23 mouse cellular contexts compared by ENCODE assay signal in genomic region chr2:32299469-32299868, GRCm38 (mm10). TPM values are rescaled to one million over a fixed set of nuclear protein-coding genes. Genes with fewer than 3 reads are reported as not detected.
DNase-seq lines count a peak whose midpoint lies in the region; ATAC-seq lines count a peak whose summit lies in the region.
"Had no signal": no experiment of that assay in that cellular context is flagged by ENCODE, and none has a peak within 500 bp of the region (broad histone marks: within the 10 kb centered on the region; RNA-seq: fewer than 3 reads in every experiment).

No protein-coding gene starts in this region.

- no peaks in the 10 kb centered on the region for H3K9me3 ChIP-seq in hindbrain, embryonic 13.5 days
- H3K9me3 ChIP-seq in hindbrain, embryonic 14.5 days (ENCODE audit: control insufficient read depth, low read length): no peaks in the 10 kb centered on the region
- H3K9me3 ChIP-seq in limb, embryonic 11.5 days (ENCODE audit: control insufficient read depth, low read length): no peaks in the 10 kb centered on the region
- H3K9me3 ChIP-seq in limb, embryonic 10.5 days (replicated peaks): no peaks in the 10 kb centered on the region
- H3K9me3 ChIP-seq in forebrain, embryonic 16.5 days (ENCODE audit: control insufficient read depth, low read length): no peaks in the 10 kb centered on the region
- H3K9me3 ChIP-seq: forebrain, embryonic 10.5 days; forebrain, embryonic 13.5 days; heart, embryonic 12.5 days; heart, embryonic 15.5 days; hindbrain, embryonic 10.5 days; hindbrain, embryonic 15.5 days had no signal

- no peak for ATAC-seq in hindbrain, embryonic 13.5 days (ENCODE audit: low FRiP score)
- ATAC-seq in hindbrain, embryonic 14.5 days (ENCODE audit: low FRiP score): no peak
- no peak for ATAC-seq in limb, embryonic 11.5 days (ENCODE audit: insufficient number of reproducible peaks, low FRiP score, low TSS enrichment, low read depth)
- ATAC-seq in forebrain, embryonic 16.5 days: no peak
- ATAC-seq: activated CD4-positive, CD25-positive, alpha-beta regulatory T cell, adult 4 months; forebrain, embryonic 13.5 days; forebrain, postnatal 0 days had no signal

- no peak overlapping the region for H3K4me2 ChIP-seq in hindbrain, embryonic 13.5 days
- no peak overlapping the region for H3K4me2 ChIP-seq in hindbrain, embryonic 14.5 days (replicated peaks)
- no peak overlapping the region for H3K4me2 ChIP-seq in limb, embryonic 11.5 days (ENCODE audit: low read depth, severe bottlenecking)
- H3K4me2 ChIP-seq in forebrain, embryonic 16.5 days (ENCODE audit: low read length): no peak overlapping the region
- H3K4me2 ChIP-seq: forebrain, embryonic 13.5 days; heart, embryonic 12.5 days; heart, embryonic 15.5 days; hindbrain, embryonic 15.5 days had no signal

- 0 out of 2 replicates have a peak overlapping the region, but pooled peaks have one; percentile 2 for H3K9ac ChIP-seq in hindbrain, embryonic 13.5 days
- H3K9ac ChIP-seq in hindbrain, embryonic 14.5 days: no peak overlapping the region
- no peak overlapping the region for H3K9ac ChIP-seq in limb, embryonic 11.5 days (ENCODE audit: low read length)
- no peak overlapping the region for H3K9ac ChIP-seq in forebrain, embryonic 16.5 days (replicated peaks; ENCODE audit: low read depth, low read length)
- H3K9ac ChIP-seq: forebrain, embryonic 13.5 days; forebrain, postnatal 0 days; heart, embryonic 12.5 days; heart, embryonic 15.5 days; hindbrain, embryonic 15.5 days had no signal

- H3K36me3 ChIP-seq in hindbrain, embryonic 13.5 days: peaks cover 93% of the 10 kb centered on the region
- peaks cover 97% of the 10 kb centered on the region for H3K36me3 ChIP-seq in hindbrain, embryonic 14.5 days (replicated peaks; ENCODE audit: control insufficient read depth, insufficient read depth)
- H3K36me3 ChIP-seq in limb, embryonic 11.5 days (ENCODE audit: control insufficient read depth, insufficient read depth, low read length): peaks cover 19% of the 10 kb centered on the region
- peaks cover 95% of the 10 kb centered on the region for H3K36me3 ChIP-seq in limb, embryonic 10.5 days
- peaks cover 23% of the 10 kb centered on the region for H3K36me3 ChIP-seq in forebrain, embryonic 16.5 days (ENCODE audit: control insufficient read depth, insufficient read depth)

- H3K27me3 ChIP-seq in hindbrain, embryonic 13.5 days: no peaks in the 10 kb centered on the region
- H3K27me3 ChIP-seq in hindbrain, embryonic 14.5 days (ENCODE audit: control insufficient read depth, insufficient read depth, low read length): no peaks in the 10 kb centered on the region
- H3K27me3 ChIP-seq in limb, embryonic 11.5 days (ENCODE audit: control insufficient read depth, insufficient read depth, low read length): no peaks in the 10 kb centered on the region
- H3K27me3 ChIP-seq in limb, embryonic 10.5 days (ENCODE audit: low read depth, poor library complexity, severe bottlenecking): no peaks in the 10 kb centered on the region
- no peaks in the 10 kb centered on the region for H3K27me3 ChIP-seq in forebrain, embryonic 16.5 days (replicated peaks; ENCODE audit: control insufficient read depth, insufficient read depth, low read length)
- H3K27me3 ChIP-seq: forebrain, embryonic 13.5 days; heart, embryonic 12.5 days; heart, embryonic 15.5 days; hindbrain, embryonic 15.5 days had no signal

- no peak for DNase-seq in hindbrain, embryonic 14.5 days (ENCODE audit: low spot score)
- DNase-seq in limb, embryonic 11.5 days (ENCODE audit: low spot score): no peak
- DNase-seq in limb, embryonic 10.5 days (ENCODE audit: low spot score): no peak
- peak; percentile 55 for DNase-seq in brain, adult 2 months (ENCODE audit: low read depth, low spot score)
- DNase-seq: adrenal gland, adult 8-10 months; adrenal gland, postnatal 25 days; cerebellum, adult 18-20 months; cerebellum, adult 9-10 months; cerebellum, postnatal 14 days; forebrain, postnatal 0 days; gastrocnemius, postnatal 14 days; heart, adult 18-20 months; heart, postnatal 10 days; heart, postnatal 36 days had no signal

- WGBS in hindbrain, embryonic 13.5 days: 87% methylated on average over 4 of the region's 4 CpGs
- WGBS in hindbrain, embryonic 14.5 days: 93% methylated on average over 4 of the region's 4 CpGs
- WGBS in limb, embryonic 11.5 days: 97% methylated on average over 4 of the region's 4 CpGs
- WGBS in limb, embryonic 10.5 days: 95% methylated on average over 4 of the region's 4 CpGs
- 92% methylated on average over 4 of the region's 4 CpGs for WGBS in forebrain, embryonic 16.5 days

- no peak overlapping the region for H3K4me3 ChIP-seq in hindbrain, embryonic 13.5 days
- H3K4me3 ChIP-seq in hindbrain, embryonic 14.5 days (replicated peaks; ENCODE audit: low read length): no peak overlapping the region
- H3K4me3 ChIP-seq in limb, embryonic 11.5 days (ENCODE audit: low read depth, low read length): 0 out of 2 replicates have a peak overlapping the region, but pooled peaks have one; percentile 3
- H3K4me3 ChIP-seq in limb, embryonic 10.5 days: no peak overlapping the region
- H3K4me3 ChIP-seq in forebrain, embryonic 16.5 days (replicated peaks; ENCODE audit: low read length): no peak overlapping the region
- H3K4me3 ChIP-seq: forebrain, embryonic 10.5 days; forebrain, embryonic 13.5 days; heart, embryonic 12.5 days; heart, embryonic 15.5 days; hindbrain, embryonic 10.5 days; hindbrain, embryonic 15.5 days had no signal

- H3K27ac ChIP-seq in hindbrain, embryonic 13.5 days: no peak overlapping the region
- H3K27ac ChIP-seq in hindbrain, embryonic 14.5 days: no peak overlapping the region
- H3K27ac ChIP-seq in limb, embryonic 11.5 days (replicated peaks; ENCODE audit: low read depth, low read length): no peak overlapping the region
- H3K27ac ChIP-seq in limb, embryonic 10.5 days: no peak overlapping the region
- no peak overlapping the region for H3K27ac ChIP-seq in forebrain, embryonic 16.5 days (ENCODE audit: low read length)
- H3K27ac ChIP-seq: forebrain, embryonic 10.5 days; forebrain, embryonic 13.5 days; heart, embryonic 15.5 days; hindbrain, embryonic 10.5 days; hindbrain, embryonic 15.5 days had no signal

- H3K4me1 ChIP-seq in hindbrain, embryonic 13.5 days (replicated peaks): peaks cover 3% of the 10 kb centered on the region; the same call in 1 of the 2 replicates
- H3K4me1 ChIP-seq in hindbrain, embryonic 14.5 days (replicated peaks; ENCODE audit: control insufficient read depth, insufficient read depth, low read length): no peaks in the 10 kb centered on the region
- H3K4me1 ChIP-seq in limb, embryonic 11.5 days (ENCODE audit: control insufficient read depth, insufficient read depth, low read length): no peaks in the 10 kb centered on the region
- peaks cover under 1% of the 10 kb centered on the region for H3K4me1 ChIP-seq in limb, embryonic 10.5 days
- no peaks in the 10 kb centered on the region for H3K4me1 ChIP-seq in forebrain, embryonic 16.5 days (replicated peaks; ENCODE audit: control insufficient read depth, insufficient read depth, low read length)
- H3K4me1 ChIP-seq: forebrain, embryonic 13.5 days; hindbrain, embryonic 15.5 days had no signal

RNA-seq across cellular contexts. Expression of gene Swi5, which starts 11.6 kb away (rescaled TPM):
- 437 and 458 TPM in 2 replicates for polyA plus RNA-seq in hindbrain, embryonic 13.5 days (2015; fragmentation: Nextera tagmentation; extraction: Ambion mirVana)
- polyA plus RNA-seq in hindbrain, embryonic 14.5 days (2014; fragmentation: Nextera tagmentation; extraction: Ambion mirVana): 192 and 221 TPM in 2 replicates
- 272 and 354 TPM in 2 replicates for polyA plus RNA-seq in limb, embryonic 11.5 days (2014; fragmentation: Nextera tagmentation; extraction: Ambion mirVana)
- 440 and 446 TPM in 2 replicates for polyA plus RNA-seq in limb, embryonic 10.5 days (2016; fragmentation: Nextera tagmentation; extraction: Ambion mirVana)
- polyA plus RNA-seq in forebrain, embryonic 16.5 days (2015; fragmentation: Nextera tagmentation; extraction: Ambion mirVana): 362 and 368 TPM in 2 replicates

RNA-seq across cellular contexts. Expression of gene Golga2, which starts 12.3 kb away (rescaled TPM):
- 25.6 and 26.5 TPM in 2 replicates for polyA plus RNA-seq in hindbrain, embryonic 13.5 days (2015; fragmentation: Nextera tagmentation; extraction: Ambion mirVana)
- polyA plus RNA-seq in hindbrain, embryonic 14.5 days (2014; fragmentation: Nextera tagmentation; extraction: Ambion mirVana): 26.4 and 29.6 TPM in 2 replicates
- polyA plus RNA-seq in limb, embryonic 11.5 days (2014; fragmentation: Nextera tagmentation; extraction: Ambion mirVana): 18.1 and 18.9 TPM in 2 replicates
- polyA plus RNA-seq in limb, embryonic 10.5 days (2016; fragmentation: Nextera tagmentation; extraction: Ambion mirVana): 20.4 and 25.0 TPM in 2 replicates
- polyA plus RNA-seq in forebrain, embryonic 16.5 days (2015; fragmentation: Nextera tagmentation; extraction: Ambion mirVana): 29.4 and 29.8 TPM in 2 replicates

RNA-seq across cellular contexts. Expression of gene Uck1, which starts 39.5 kb away (rescaled TPM):
- 78.6 and 80.2 TPM in 2 replicates for polyA plus RNA-seq in hindbrain, embryonic 13.5 days (2015; fragmentation: Nextera tagmentation; extraction: Ambion mirVana)
- polyA plus RNA-seq in hindbrain, embryonic 14.5 days (2014; fragmentation: Nextera tagmentation; extraction: Ambion mirVana): 76.0 and 86.5 TPM in 2 replicates
- 58.6 and 61.5 TPM in 2 replicates for polyA plus RNA-seq in limb, embryonic 11.5 days (2014; fragmentation: Nextera tagmentation; extraction: Ambion mirVana)
- polyA plus RNA-seq in limb, embryonic 10.5 days (2016; fragmentation: Nextera tagmentation; extraction: Ambion mirVana): 69.6 and 74.0 TPM in 2 replicates
- 93.9 and 108 TPM in 2 replicates for polyA plus RNA-seq in forebrain, embryonic 16.5 days (2015; fragmentation: Nextera tagmentation; extraction: Ambion mirVana)

RNA-seq across cellular contexts. Expression of gene Ciz1, which starts 52.7 kb away (rescaled TPM):
- 52.4 and 53.7 TPM in 2 replicates for polyA plus RNA-seq in hindbrain, embryonic 13.5 days (2015; fragmentation: Nextera tagmentation; extraction: Ambion mirVana)
- polyA plus RNA-seq in hindbrain, embryonic 14.5 days (2014; fragmentation: Nextera tagmentation; extraction: Ambion mirVana): 47.5 and 49.1 TPM in 2 replicates
- 52.2 and 67.8 TPM in 2 replicates for polyA plus RNA-seq in limb, embryonic 11.5 days (2014; fragmentation: Nextera tagmentation; extraction: Ambion mirVana)
- polyA plus RNA-seq in limb, embryonic 10.5 days (2016; fragmentation: Nextera tagmentation; extraction: Ambion mirVana): 61.3 and 74.8 TPM in 2 replicates
- polyA plus RNA-seq in forebrain, embryonic 16.5 days (2015; fragmentation: Nextera tagmentation; extraction: Ambion mirVana): 64.3 and 64.6 TPM in 2 replicates

RNA-seq across cellular contexts. Expression of gene Dnm1, which starts 53.7 kb away (rescaled TPM):
- 42.7 and 44.3 TPM in 2 replicates for polyA plus RNA-seq in hindbrain, embryonic 13.5 days (2015; fragmentation: Nextera tagmentation; extraction: Ambion mirVana)
- 123 and 132 TPM in 2 replicates for polyA plus RNA-seq in hindbrain, embryonic 14.5 days (2014; fragmentation: Nextera tagmentation; extraction: Ambion mirVana)
- polyA plus RNA-seq in limb, embryonic 11.5 days (2014; fragmentation: Nextera tagmentation; extraction: Ambion mirVana): 36.1 and 39.9 TPM in 2 replicates
- 27.1 and 33.6 TPM in 2 replicates for polyA plus RNA-seq in limb, embryonic 10.5 days (2016; fragmentation: Nextera tagmentation; extraction: Ambion mirVana)
- polyA plus RNA-seq in forebrain, embryonic 16.5 days (2015; fragmentation: Nextera tagmentation; extraction: Ambion mirVana): 26.9 and 38.4 TPM in 2 replicates
- polyA plus RNA-seq: activated CD4-positive, CD25-positive, alpha-beta regulatory T cell, adult 4 months had no signal
